13 mouse cellular contexts compared by ENCODE assay signal in the genomic region with DNA sequence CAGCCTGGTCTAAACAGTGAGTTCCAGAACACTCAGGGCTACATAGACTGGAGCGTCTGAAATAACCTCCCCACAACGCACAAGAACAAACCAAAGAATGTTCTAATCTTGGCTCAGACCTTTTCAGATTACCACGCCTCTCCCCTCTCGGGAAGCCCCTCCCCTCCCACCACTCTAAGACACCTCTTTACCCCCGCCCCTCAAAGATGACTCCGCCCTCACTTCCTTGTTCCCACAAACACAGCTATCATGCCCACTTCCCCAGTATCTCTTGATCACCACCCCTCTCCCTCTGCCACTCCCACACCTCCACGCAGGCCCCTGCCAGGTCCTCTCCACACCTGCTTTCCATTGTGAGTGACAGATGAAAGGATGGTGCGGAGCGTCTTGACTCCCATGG. TPM values are rescaled to one million over a fixed set of nuclear protein-coding genes. Genes with fewer than 3 reads are reported as not detected.
A peak's percentile ranks its signal among the peaks of the same experiment; 100 is the strongest.
DNase-seq lines count a peak whose midpoint lies in the region; ATAC-seq lines count a peak whose summit lies in the region.
"Had no signal": no experiment of that assay in that cellular context is flagged by ENCODE, and none has a peak within 500 bp of the region (broad histone marks: within the 10 kb centered on the region; RNA-seq: fewer than 3 reads in every experiment).

No protein-coding gene starts in this region.

- peak; percentile 61 for ATAC-seq in common myeloid progenitor, adult 5-6 weeks (replicated peaks; ENCODE audit: low read depth, poor library complexity, severe bottlenecking)
- peak; percentile 62 for ATAC-seq in megakaryocyte progenitor cell, adult 5-6 weeks (replicated peaks; ENCODE audit: poor library complexity)

- peak; percentile 73 to 75 for DNase-seq in spleen, postnatal 36 days (ENCODE audit: low spot score in 2 of 2)
- DNase-seq in spleen, adult 12 weeks (ENCODE audit: low spot score): no peak
- peak; percentile 34 to 63 for DNase-seq in thymus, postnatal 36 days
- DNase-seq in cerebellum, postnatal 4 days (ENCODE audit: low spot score in 2 of 2): no peak
- no peak for DNase-seq in right cerebral cortex, postnatal 10 days (ENCODE audit: low spot score in 2 of 2)
- no peak for DNase-seq in adrenal gland, postnatal 14 days
- DNase-seq: adrenal gland, postnatal 36 days; cerebellum, postnatal 14 days; heart, adult 11 months; kidney, adult 8-10 months; right cerebral cortex, postnatal 25 days had no signal

RNA-seq across cellular contexts. Expression of gene Map4k1, which starts 26.9 kb away (rescaled TPM):
- 65.8 and 72.9 TPM in 2 replicates for total RNA-seq in common myeloid progenitor, adult 5-6 weeks (2017)
- total RNA-seq in megakaryocyte progenitor cell, adult 5-6 weeks (2015): 38.5 and 49.8 TPM in 2 replicates
- total RNA-seq in megakaryocyte progenitor cell, adult 5-6 weeks (2017): 62.8 and 65.6 TPM in 2 replicates
- 1.8 and 7.9 TPM in 2 replicates for total RNA-seq in adrenal gland, postnatal 14 days (2021)

RNA-seq across cellular contexts. Expression of gene Eif3k, which starts 27.1 kb away (rescaled TPM):
- 417 and 491 TPM in 2 replicates for total RNA-seq in common myeloid progenitor, adult 5-6 weeks (2017)
- 248 and 305 TPM in 2 replicates for total RNA-seq in megakaryocyte progenitor cell, adult 5-6 weeks (2015)
- 384 and 406 TPM in 2 replicates for total RNA-seq in megakaryocyte progenitor cell, adult 5-6 weeks (2017)
- 233 and 240 TPM in 2 replicates for total RNA-seq in adrenal gland, postnatal 14 days (2021)

RNA-seq across cellular contexts. Expression of gene Actn4, which starts 46.6 kb away (rescaled TPM):
- total RNA-seq in common myeloid progenitor, adult 5-6 weeks (2017): 42.6 and 76.9 TPM in 2 replicates
- total RNA-seq in megakaryocyte progenitor cell, adult 5-6 weeks (2015): 86.4 and 87.2 TPM in 2 replicates
- total RNA-seq in megakaryocyte progenitor cell, adult 5-6 weeks (2017): 47.1 and 49.5 TPM in 2 replicates
- 271 and 282 TPM in 2 replicates for total RNA-seq in adrenal gland, postnatal 14 days (2021)

Comparison
In these comparisons a context has a peak if more than half of its experiments do, and no peak if none do; other contexts are left out.
1. DNase-seq: peak in spleen, postnatal 36 days (2 of 2) and thymus, postnatal 36 days (2 of 2); none in spleen, adult 12 weeks (single experiment), cerebellum, postnatal 4 days (0 of 2), right cerebral cortex, postnatal 10 days (0 of 2) and adrenal gland, postnatal 14 days (single experiment).